Mouse (Mus musculus): ENCODE data around the gene Abhd18. TPM values are rescaled to one million over a fixed set of nuclear protein-coding genes. Genes with fewer than 3 reads are reported as not detected.
"Not testable (repeated sequence)": the region's sequence is repeated elsewhere in the genome, so short reads cannot be mapped to it uniquely, and the experiment has no call there.

Gene Abhd18
- polyA plus RNA-seq, 1 experiment from 2014 or later: 10.2 TPM

DNA sequence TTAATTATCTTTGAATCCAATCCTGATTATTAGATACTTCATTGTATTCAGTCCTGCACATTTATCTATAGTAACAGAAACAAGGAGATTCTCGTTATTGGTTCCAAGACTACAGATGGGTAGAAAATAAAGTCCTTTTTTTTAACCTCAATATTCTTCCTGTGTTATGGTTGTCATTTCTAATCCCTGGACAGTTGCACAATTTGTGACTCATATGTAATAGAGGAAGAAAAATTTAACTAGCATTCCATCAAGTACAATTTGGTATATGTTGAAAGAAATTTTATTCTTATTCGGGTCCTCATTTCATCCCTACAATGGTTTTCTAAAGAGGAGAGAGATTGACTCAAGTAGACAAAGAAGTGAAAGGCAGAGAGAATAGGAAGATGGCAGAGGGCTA, 1.2 kb downstream of the Abhd18 start:
- not testable (repeated sequence) for H3K9me3 ChIP-seq (replicated peaks); H3K27ac ChIP-seq; H3K27me3 ChIP-seq; H3K36me3 ChIP-seq; H3K9ac ChIP-seq; H3K4me1 ChIP-seq; ATAC-seq (replicated peaks; ENCODE audit: low FRiP score); H3K4me3 ChIP-seq (replicated peaks)
- 89% methylated on average over 2 of the region's 2 CpGs for WGBS
- H3K4me2 ChIP-seq: 0 out of 2 replicates have a peak overlapping the region, but pooled peaks have one; percentile 74

- not testable (repeated sequence) for H3K27ac ChIP-seq; H3K9ac ChIP-seq; H3K36me3 ChIP-seq; H3K4me1 ChIP-seq; ATAC-seq (replicated peaks; ENCODE audit: low FRiP score); H3K9me3 ChIP-seq (replicated peaks); H3K4me3 ChIP-seq (replicated peaks); H3K27me3 ChIP-seq; H3K4me2 ChIP-seq
- WGBS: 95% methylated on average over 3 of the region's 3 CpGs
Measured at GRCm38 (mm10) chr3:40853123-40853738, 6.5 kb downstream of the Abhd18 start.

GRCm38 (mm10) chr3:40893816-40894258, 47.1 kb downstream of the Abhd18 start:
- peak overlapping the region; percentile 39 for H3K9ac ChIP-seq
- H3K4me2 ChIP-seq: peak overlapping the region; percentile 78
- WGBS: under 1% methylated on average over 37 of the region's 38 CpGs
- not testable (repeated sequence) for H3K9me3 ChIP-seq (replicated peaks); H3K4me1 ChIP-seq; H3K36me3 ChIP-seq; H3K27me3 ChIP-seq
- ATAC-seq (replicated peaks; ENCODE audit: low FRiP score): peak; percentile 100
- peak overlapping the region; percentile 77 for H3K27ac ChIP-seq
- peak overlapping the region; percentile 59 for H3K4me3 ChIP-seq (replicated peaks)

DNA sequence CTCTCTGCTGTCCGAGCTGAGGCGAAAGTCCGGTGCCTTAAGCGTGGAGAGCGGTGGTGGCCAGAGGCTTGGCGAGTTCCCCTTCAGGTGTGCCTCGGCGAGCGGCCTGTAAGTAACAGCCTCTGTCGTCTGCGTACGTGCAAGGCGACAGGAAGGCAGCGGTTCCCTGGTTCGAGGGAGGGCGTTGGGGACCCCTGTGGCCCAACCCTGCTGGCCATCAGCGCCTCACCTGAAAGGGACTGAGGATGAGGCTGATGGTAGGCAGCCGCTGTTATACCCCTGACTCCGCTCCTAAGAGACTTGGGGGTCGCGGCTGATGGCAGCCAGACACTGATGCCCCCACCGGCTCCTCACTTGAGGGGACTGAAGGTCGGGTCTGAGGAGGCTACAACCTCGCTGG, 47.6 kb downstream of the Abhd18 start:
- Histone ChIP-seq H3K4me3 (replicated peaks) (peak overlapping the region; percentile 59), H3K4me2 (peak overlapping the region; percentile 78), H3K27ac (peak overlapping the region; percentile 54; the same call in 1 of the 2 replicates), H3K9ac (peak overlapping the region; percentile 52)
- H3K9me3 ChIP-seq (replicated peaks); H3K36me3 ChIP-seq; H3K27me3 ChIP-seq; H3K4me1 ChIP-seq; ATAC-seq (replicated peaks; ENCODE audit: low FRiP score): not testable (repeated sequence)
- WGBS: under 1% methylated on average over 21 of the region's 24 CpGs

DNA sequence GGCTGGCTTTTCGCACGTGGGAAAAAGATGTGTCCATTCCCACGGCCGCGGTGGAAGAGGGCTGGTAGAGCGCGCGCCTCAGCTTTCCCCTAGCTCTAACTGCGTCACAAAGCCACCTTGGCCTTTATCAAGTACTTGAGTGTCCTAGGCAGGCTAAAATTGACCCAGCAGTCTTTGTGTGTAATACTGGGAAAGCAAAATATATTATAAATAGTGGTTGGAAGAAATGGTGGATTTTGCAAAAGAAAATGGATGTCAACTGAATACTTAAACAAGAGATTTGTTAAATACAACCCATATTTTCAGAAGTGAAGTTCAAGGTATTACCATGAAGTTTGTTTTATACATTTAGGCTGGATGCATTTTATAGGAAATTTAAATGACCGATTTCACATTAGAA, 55.7 kb downstream of the Abhd18 start, which contains the start of gene 1700034I23Rik:
TSS of gene 1700034I23Rik (minus strand) at position 101 of the 400 bp plus-strand sequence.
- not testable (repeated sequence) for H3K4me2 ChIP-seq; H3K9ac ChIP-seq; ATAC-seq (replicated peaks; ENCODE audit: low FRiP score); H3K4me3 ChIP-seq (replicated peaks); H3K4me1 ChIP-seq; H3K27me3 ChIP-seq; H3K9me3 ChIP-seq (replicated peaks); H3K27ac ChIP-seq; H3K36me3 ChIP-seq
- 99% methylated on average over 6 of the region's 10 CpGs for WGBS

GRCm38 (mm10) chr3:40938189-40938588, 91.4 kb downstream of the Abhd18 start:
- Histone ChIP-seq H3K27me3 (no peaks in the 10 kb centered on the region), H3K9me3 (replicated peaks) (no peaks in the 10 kb centered on the region), H3K36me3 (peaks cover 13% of the 10 kb centered on the region), H3K4me1 (no peaks in the 10 kb centered on the region), H3K4me3 (replicated peaks) (no peak overlapping the region), H3K4me2 (no peak overlapping the region), H3K9ac (no peak overlapping the region), H3K27ac (no peak overlapping the region)
- no peak for ATAC-seq (replicated peaks; ENCODE audit: low FRiP score)
- 86% methylated on average over 5 of the region's 5 CpGs for WGBS

DNA sequence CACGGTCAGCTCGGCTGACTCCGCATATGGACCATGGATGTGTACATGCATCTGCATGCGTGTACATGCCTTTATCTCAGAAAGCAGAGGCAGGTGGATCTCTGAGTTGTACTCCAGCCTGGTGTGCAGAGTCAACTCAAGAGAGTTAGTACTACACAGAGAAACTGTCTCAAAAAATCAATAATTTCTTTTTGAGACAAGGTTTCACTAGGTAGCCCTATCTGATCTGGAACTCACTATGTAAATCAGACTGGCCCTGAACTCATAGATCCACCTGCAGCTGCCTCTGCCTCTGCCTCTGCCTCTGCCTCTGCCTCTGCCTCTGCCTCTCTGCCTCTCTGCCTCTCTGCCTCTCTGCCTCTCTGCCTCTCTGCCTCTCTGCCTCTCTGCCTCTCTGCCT, 91.8 kb downstream of the Abhd18 start:
- H3K4me2 ChIP-seq: no peak overlapping the region
- no peak overlapping the region for H3K27ac ChIP-seq
- no peak for ATAC-seq (replicated peaks; ENCODE audit: low FRiP score)
- H3K9me3 ChIP-seq (replicated peaks): no peaks in the 10 kb centered on the region
- 95% methylated on average over 4 of the region's 4 CpGs for WGBS
- no peak overlapping the region for H3K4me3 ChIP-seq (replicated peaks)
- H3K36me3 ChIP-seq: peaks cover 9% of the 10 kb centered on the region
- no peak overlapping the region for H3K9ac ChIP-seq
- H3K27me3 ChIP-seq: no peaks in the 10 kb centered on the region
- no peaks in the 10 kb centered on the region for H3K4me1 ChIP-seq

DNA sequence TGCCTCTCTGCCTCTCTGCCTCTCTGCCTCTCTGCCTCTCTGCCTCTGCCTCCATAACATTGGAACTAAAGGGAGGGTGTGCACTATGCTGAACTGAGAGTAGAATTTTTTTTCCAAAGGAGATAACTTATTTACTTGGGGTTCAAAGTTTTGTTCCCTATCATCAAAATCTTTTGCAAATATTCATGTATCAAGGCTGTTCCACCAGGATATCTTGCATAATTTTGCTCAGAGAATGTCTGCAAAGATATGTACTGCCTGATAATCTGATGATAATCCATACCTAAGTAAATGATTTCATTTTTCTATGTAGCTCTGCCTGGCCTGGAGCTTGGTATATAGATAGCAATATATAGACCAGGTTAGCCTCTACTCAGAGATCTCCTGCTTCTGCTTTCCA, 92.2 kb downstream of the Abhd18 start:
- Histone ChIP-seq H3K9ac (no peak overlapping the region), H3K27me3 (no peaks in the 10 kb centered on the region), H3K4me2 (no peak overlapping the region), H3K9me3 (replicated peaks) (no peaks in the 10 kb centered on the region), H3K4me1 (no peaks in the 10 kb centered on the region), H3K27ac (no peak overlapping the region), H3K36me3 (peaks cover 4% of the 10 kb centered on the region; the same call in 1 of the 2 replicates), H3K4me3 (replicated peaks) (no peak overlapping the region)
- ATAC-seq (replicated peaks; ENCODE audit: low FRiP score): no peak

- peaks cover 17% of the 10 kb centered on the region; the same call in 1 of the 2 replicates for H3K27me3 ChIP-seq
- no peaks in the 10 kb centered on the region for H3K9me3 ChIP-seq (replicated peaks)
- H3K27ac ChIP-seq: peak within 1 kb of the TSS; percentile 89
- H3K36me3 ChIP-seq: no peaks in the 10 kb centered on the region
- H3K4me2 ChIP-seq: peak within 1 kb of the TSS; percentile 99
- peak within 1 kb of the TSS; percentile 83 for H3K4me3 ChIP-seq (replicated peaks)
- peak within 1 kb of the TSS; percentile 68 for H3K9ac ChIP-seq
- H3K4me1 ChIP-seq: peaks cover 7% of the 10 kb centered on the region
- peak; percentile 96 for ATAC-seq (replicated peaks; ENCODE audit: low FRiP score)
- WGBS: under 1% methylated on average over 56 of the region's 66 CpGs
Measured at GRCm38 (mm10) chr3:40949170-40949902, 102.6 kb downstream of the Abhd18 start, which contains the start of gene Larp1b. TSS of gene Larp1b (plus strand) at chr3:40949828.

DNA sequence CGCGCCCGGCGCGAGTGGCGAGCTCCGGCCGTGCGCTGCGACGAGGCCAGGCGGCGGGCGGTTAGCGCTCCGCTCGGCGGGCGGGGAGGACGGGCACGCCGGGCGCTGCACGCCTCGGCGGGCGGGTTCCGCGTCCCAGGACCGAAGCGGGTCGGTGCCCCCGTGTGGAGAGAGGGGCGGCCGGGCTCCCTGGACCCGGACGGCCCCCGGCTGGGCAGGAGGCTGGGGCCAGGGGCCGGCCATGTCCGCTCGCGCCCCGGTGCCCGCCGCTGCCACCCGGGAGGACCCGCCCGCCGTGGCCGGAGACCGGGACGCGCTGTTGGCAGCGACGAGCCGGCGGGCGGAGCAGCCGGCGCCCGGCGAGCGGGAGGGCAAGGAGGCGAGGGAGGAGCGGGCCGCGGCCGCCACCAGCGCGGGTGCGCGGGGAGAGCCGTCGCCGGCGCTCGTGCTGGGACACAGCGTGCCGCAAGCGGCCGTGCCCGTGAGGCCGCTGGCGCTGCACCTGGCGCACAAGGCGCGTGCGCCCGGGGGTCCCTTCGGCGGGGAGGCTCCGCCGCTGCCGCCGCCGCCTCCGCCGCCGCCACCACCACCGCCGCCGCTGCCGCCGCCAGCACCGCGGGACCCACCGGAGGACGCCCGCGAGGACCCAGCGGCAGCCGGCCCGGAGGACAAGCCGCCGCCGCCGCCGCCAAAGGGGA, 103.3 kb downstream of the Abhd18 start:
- peaks cover 7% of the 10 kb centered on the region for H3K4me1 ChIP-seq
- peak overlapping the region; percentile 89 for H3K27ac ChIP-seq
- peak overlapping the region; percentile 99 for H3K4me2 ChIP-seq
- H3K27me3 ChIP-seq: peaks cover 17% of the 10 kb centered on the region; the same call in 1 of the 2 replicates
- no peaks in the 10 kb centered on the region for H3K36me3 ChIP-seq
- peak; percentile 42 for ATAC-seq (replicated peaks; ENCODE audit: low FRiP score)
- no peaks in the 10 kb centered on the region for H3K9me3 ChIP-seq (replicated peaks)
- WGBS: under 1% methylated on average over 110 of the region's 118 CpGs
- peak overlapping the region; percentile 68 for H3K9ac ChIP-seq
- peak overlapping the region; percentile 83 for H3K4me3 ChIP-seq (replicated peaks)

DNA sequence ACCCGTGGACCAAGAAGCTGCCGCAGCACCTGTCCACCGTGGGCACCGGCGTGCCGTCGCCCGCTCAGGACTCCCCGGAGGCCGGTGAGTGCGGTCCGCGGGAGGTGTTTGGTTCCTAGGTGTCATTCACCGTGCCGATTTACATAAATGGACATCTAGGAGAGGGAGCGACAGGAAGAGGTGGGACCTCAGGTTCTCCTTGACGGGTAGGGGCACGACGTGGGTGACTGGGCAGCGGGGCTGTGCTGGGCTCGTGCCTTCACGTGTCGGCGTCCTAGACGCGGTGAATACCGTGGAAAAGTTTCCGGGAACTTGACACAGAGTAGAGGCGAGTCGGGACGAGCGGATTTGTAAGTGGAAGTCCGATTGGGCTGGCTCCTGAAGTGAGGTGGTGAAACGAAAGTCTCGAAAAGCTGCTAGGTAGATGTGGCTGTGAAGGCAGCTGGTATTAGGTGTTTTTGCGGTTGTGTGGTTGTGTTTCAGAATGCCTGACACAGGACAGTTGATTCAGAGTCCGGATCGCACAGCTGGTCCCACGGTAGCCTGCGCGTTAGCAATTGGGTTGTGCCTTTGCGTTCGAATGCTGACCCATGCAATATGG, 103.9 kb downstream of the Abhd18 start:
- Histone ChIP-seq H3K27me3 (peaks cover 17% of the 10 kb centered on the region; the same call in 1 of the 2 replicates), H3K27ac (peak overlapping the region; percentile 89), H3K4me2 (peak overlapping the region; percentile 99), H3K9ac (peak overlapping the region; percentile 68), H3K4me3 (replicated peaks) (peak overlapping the region; percentile 83), H3K36me3 (no peaks in the 10 kb centered on the region), H3K9me3 (replicated peaks) (no peaks in the 10 kb centered on the region), H3K4me1 (peaks cover 7% of the 10 kb centered on the region)
- peak; percentile 14 for ATAC-seq (replicated peaks; ENCODE audit: low FRiP score)
- WGBS: under 1% methylated on average over 43 of the region's 43 CpGs
